Mouse (Mus musculus): Measurements from ENCODE around the gene Slc25a13. TPM values are rescaled to one million over a fixed set of nuclear protein-coding genes. Genes with fewer than 3 reads are reported as not detected.

The Slc25a13 gene
- polyA plus RNA-seq, 1 experiment from 2014 or later, result 35.8 TPM

DNA sequence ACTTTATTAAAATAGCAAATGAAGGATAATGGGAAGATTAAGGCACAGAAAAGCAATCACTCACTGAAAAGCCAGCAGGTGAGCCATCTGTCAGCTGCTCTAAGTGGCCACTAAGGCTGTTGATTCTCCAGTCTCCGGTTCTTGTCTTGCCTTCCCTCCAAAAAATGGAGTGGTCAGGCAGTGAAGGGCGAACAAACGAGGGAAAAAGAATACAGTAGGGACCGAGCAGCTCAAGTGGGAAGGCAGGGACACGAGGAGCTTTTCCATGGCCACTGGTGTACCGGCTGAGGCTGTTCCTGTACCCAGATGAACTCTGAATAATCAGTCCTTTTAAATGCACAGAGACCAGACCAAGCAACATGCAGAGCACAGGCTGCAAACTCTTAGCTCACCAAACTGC is 54.8 kb downstream of the Slc25a13 start:
- Histone ChIP-seq H3K4me3 (replicated peaks) (no peak overlapping the region), H3K27me3 (replicated peaks) (no peaks in the 10 kb centered on the region), H3K4me2 (no peak overlapping the region), H3K4me1 (0 out of 2 replicates have a peak, but pooled peaks cover 2% of the 10 kb centered on the region), H3K27ac (no peak overlapping the region), H3K36me3 (no peaks in the 10 kb centered on the region), H3K9me3 (no peaks in the 10 kb centered on the region), H3K9ac (no peak overlapping the region)
- no peak for ATAC-seq (ENCODE audit: insufficient read depth, low FRiP score, low read depth)
- WGBS, result 75% methylated on average over 6 of the region's 6 CpGs

- no peak overlapping the region for H3K27ac ChIP-seq
- no peaks in the 10 kb centered on the region for H3K9me3 ChIP-seq
- no peaks in the 10 kb centered on the region for H3K36me3 ChIP-seq
- no peaks in the 10 kb centered on the region for H3K27me3 ChIP-seq (replicated peaks)
- H3K4me3 ChIP-seq (replicated peaks), result no peak overlapping the region
- no peak overlapping the region for H3K4me2 ChIP-seq
- H3K9ac ChIP-seq, result no peak overlapping the region
- 0 out of 2 replicates have a peak, but pooled peaks cover 2% of the 10 kb centered on the region for H3K4me1 ChIP-seq
- 80% methylated on average over 7 of the region's 7 CpGs for WGBS
- no peak for ATAC-seq (ENCODE audit: insufficient read depth, low FRiP score, low read depth)
Observed at GRCm38 (mm10) chr6:6160645-6161426, 56.1 kb downstream of the Slc25a13 start.

DNA sequence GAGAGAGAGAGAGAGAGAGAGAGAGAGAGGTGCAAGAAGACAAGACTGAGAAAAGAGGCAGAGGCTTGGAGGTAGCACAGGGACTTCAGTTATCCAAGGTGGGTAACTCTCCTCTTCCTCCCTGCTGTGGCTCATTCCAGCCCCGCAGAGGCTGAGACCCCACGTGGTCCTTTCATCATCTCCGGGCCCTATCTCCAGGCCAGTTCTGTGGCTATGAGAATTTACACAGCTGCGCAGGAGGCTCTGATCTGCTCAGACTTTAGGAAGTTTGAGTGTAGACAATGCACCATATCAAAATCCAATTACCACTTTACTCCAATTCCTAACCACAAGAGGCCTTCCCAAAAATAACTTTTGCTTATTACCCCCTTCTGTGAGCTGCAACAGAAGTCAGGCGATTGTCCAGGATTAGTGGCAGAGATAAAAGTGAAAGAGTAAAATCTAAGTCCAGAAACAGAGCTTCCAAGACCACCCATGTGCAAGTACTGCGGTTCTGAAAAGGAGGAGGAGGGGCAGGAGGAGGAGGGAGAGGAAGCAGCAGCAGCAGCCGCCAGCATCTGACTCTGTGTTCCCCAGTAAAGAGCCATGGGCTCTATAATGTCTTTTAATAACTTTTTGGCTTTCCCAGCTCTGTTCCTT is 57.6 kb downstream of the Slc25a13 start:
- Histone ChIP-seq H3K9me3 (no peaks in the 10 kb centered on the region), H3K27me3 (replicated peaks) (no peaks in the 10 kb centered on the region), H3K9ac (no peak overlapping the region), H3K4me3 (replicated peaks) (no peak overlapping the region), H3K4me1 (0 out of 2 replicates have a peak, but pooled peaks cover 2% of the 10 kb centered on the region), H3K4me2 (no peak overlapping the region; the same call in 1 of the 2 replicates), H3K36me3 (no peaks in the 10 kb centered on the region), H3K27ac (peak overlapping the region; percentile 44; the same call in 1 of the 2 replicates)
- ATAC-seq (ENCODE audit: insufficient read depth, low FRiP score, low read depth), result peak; percentile 72; the same call in 1 of the 2 replicates
- 26% methylated on average over 7 of the region's 7 CpGs for WGBS

DNA sequence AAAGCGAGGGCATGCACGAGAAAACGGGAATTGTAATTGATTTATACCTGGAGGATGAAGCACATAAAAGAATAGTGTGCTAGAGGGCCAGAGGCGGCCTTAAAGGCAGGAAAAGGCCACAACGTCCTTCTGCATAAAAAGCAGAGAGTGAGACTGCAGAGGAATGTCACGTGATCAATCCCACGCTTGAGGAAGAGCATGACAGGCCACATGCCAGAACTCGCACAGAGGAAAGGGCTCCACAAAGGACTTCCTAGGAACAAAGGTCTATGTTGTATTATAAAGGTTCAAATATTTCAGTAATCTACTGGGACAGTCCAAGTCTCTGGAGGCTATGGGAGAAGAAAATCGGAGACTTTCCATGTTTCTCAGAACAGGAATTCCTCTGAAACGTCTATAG is 63.5 kb downstream of the Slc25a13 start:
- WGBS, result 61% methylated on average over 10 of the region's 10 CpGs
- Histone ChIP-seq H3K4me1 (no peaks in the 10 kb centered on the region), H3K27me3 (replicated peaks) (no peaks in the 10 kb centered on the region), H3K9me3 (no peaks in the 10 kb centered on the region), H3K4me2 (no peak overlapping the region), H3K9ac (no peak overlapping the region), H3K4me3 (replicated peaks) (no peak overlapping the region), H3K36me3 (no peaks in the 10 kb centered on the region), H3K27ac (no peak overlapping the region)
- ATAC-seq (ENCODE audit: insufficient read depth, low FRiP score, low read depth), result no peak

DNA sequence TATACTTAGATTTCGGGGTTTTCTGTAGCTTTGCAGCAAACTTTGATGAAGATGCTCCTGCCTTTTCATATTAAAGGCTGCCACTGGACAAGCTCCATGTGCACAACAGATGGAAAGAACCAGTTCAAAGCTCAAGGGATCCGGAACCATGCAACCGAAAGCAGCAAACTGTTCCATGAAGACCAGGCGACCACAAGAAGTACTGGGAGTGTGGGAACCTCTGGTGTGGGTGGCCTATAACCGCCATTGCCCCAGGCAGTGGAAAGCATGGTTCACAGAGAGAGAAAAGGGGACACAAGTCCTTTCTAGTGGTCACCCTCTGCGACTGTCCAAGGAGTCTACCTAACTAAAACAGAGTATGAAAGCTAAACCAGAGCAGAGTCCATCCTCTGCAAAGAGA is 66.2 kb downstream of the Slc25a13 start:
- H3K27ac ChIP-seq, result no peak overlapping the region
- no peak overlapping the region for H3K4me3 ChIP-seq (replicated peaks)
- ATAC-seq (ENCODE audit: insufficient read depth, low FRiP score, low read depth), result no peak
- H3K36me3 ChIP-seq, result no peaks in the 10 kb centered on the region
- H3K9ac ChIP-seq, result no peak overlapping the region
- H3K27me3 ChIP-seq (replicated peaks), result no peaks in the 10 kb centered on the region
- H3K9me3 ChIP-seq, result no peaks in the 10 kb centered on the region
- no peaks in the 10 kb centered on the region for H3K4me1 ChIP-seq
- 94% methylated on average over 6 of the region's 6 CpGs for WGBS
- H3K4me2 ChIP-seq, result no peak overlapping the region

- 52% methylated on average over 2 of the region's 2 CpGs for WGBS
- H3K4me3 ChIP-seq (replicated peaks), result no peak overlapping the region
- H3K9ac ChIP-seq, result no peak overlapping the region
- no peaks in the 10 kb centered on the region for H3K27me3 ChIP-seq (replicated peaks)
- ATAC-seq (ENCODE audit: insufficient read depth, low FRiP score, low read depth), result peak; percentile 74; the same call in 1 of the 2 replicates
- no peaks in the 10 kb centered on the region for H3K4me1 ChIP-seq
- no peak overlapping the region for H3K27ac ChIP-seq
- no peaks in the 10 kb centered on the region for H3K9me3 ChIP-seq
- no peak overlapping the region for H3K4me2 ChIP-seq
- no peaks in the 10 kb centered on the region for H3K36me3 ChIP-seq
Observed at GRCm38 (mm10) chr6:6149751-6150150, 67.2 kb downstream of the Slc25a13 start.

DNA sequence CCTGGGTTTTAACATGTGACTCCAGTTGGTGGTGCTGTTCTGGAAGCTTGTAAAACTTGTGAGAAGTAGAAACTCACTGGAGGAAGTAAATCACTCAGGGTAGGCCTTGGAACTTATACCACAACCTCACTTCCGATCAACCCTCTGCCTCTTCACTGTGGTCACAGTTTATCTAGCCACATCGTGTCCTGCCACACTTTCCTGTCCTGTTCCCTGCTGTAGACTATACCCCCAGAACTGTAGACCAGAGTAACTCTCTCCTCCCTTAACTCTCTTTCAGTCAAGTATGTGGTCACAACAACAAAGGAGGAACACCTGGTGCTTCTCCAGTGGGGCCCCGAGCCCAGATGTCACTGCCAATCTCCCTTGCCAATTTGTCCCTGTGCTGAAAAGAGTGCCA is 67.6 kb downstream of the Slc25a13 start:
- Histone ChIP-seq H3K9ac (no peak overlapping the region), H3K27me3 (replicated peaks) (no peaks in the 10 kb centered on the region), H3K4me3 (replicated peaks) (no peak overlapping the region), H3K9me3 (no peaks in the 10 kb centered on the region), H3K4me1 (no peaks in the 10 kb centered on the region), H3K36me3 (no peaks in the 10 kb centered on the region), H3K27ac (no peak overlapping the region), H3K4me2 (no peak overlapping the region)
- no peak; the same call in 1 of the 2 replicates for ATAC-seq (ENCODE audit: insufficient read depth, low FRiP score, low read depth)
- whole genome bisulfite sequencing, result 77% methylated on average over 3 of the region's 3 CpGs

DNA sequence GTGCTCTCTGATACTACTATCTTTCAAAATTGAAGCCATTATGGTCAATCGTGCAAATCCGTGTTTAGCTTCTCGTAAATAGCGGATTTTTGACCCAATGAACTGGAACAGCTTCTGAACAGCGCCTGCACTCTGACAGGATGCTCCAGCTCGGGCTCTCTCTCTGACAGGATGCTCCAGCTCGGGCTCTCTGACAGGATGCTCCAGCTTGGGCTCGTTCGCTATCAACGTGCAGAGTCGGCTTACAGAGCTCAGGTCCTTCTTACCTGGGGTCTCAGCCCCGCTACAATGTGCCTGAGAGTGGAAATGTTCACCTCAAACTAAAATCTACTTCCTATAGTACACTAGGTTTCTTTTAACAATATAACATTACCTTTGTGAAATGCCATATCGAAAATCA is 71.6 kb downstream of the Slc25a13 start:
- Histone ChIP-seq H3K9me3 (no peaks in the 10 kb centered on the region), H3K4me3 (replicated peaks) (no peak overlapping the region), H3K36me3 (no peaks in the 10 kb centered on the region), H3K9ac (no peak overlapping the region), H3K27me3 (replicated peaks) (no peaks in the 10 kb centered on the region), H3K4me1 (no peaks in the 10 kb centered on the region), H3K27ac (no peak overlapping the region), H3K4me2 (no peak overlapping the region)
- 74% methylated on average over 13 of the region's 13 CpGs for WGBS
- no peak for ATAC-seq (ENCODE audit: insufficient read depth, low FRiP score, low read depth)

GRCm38 (mm10) chr6:6143525-6143924 is 73.4 kb downstream of the Slc25a13 start:
- Histone ChIP-seq H3K36me3 (no peaks in the 10 kb centered on the region), H3K27ac (no peak overlapping the region), H3K4me3 (replicated peaks) (no peak overlapping the region), H3K9me3 (no peaks in the 10 kb centered on the region), H3K4me1 (no peaks in the 10 kb centered on the region), H3K4me2 (no peak overlapping the region), H3K9ac (no peak overlapping the region), H3K27me3 (replicated peaks) (no peaks in the 10 kb centered on the region)
- 32% methylated on average over 7 of the region's 7 CpGs for WGBS
- no peak for ATAC-seq (ENCODE audit: insufficient read depth, low FRiP score, low read depth)

- ATAC-seq (ENCODE audit: insufficient read depth, low FRiP score, low read depth), result no peak
Observed at GRCm38 (mm10) chr6:6140370-6140769, 76.6 kb downstream of the Slc25a13 start.

GRCm38 (mm10) chr6:6139061-6139460 is 77.9 kb downstream of the Slc25a13 start:
- no peaks in the 10 kb centered on the region for H3K27me3 ChIP-seq (replicated peaks)
- no peak overlapping the region for H3K4me3 ChIP-seq (replicated peaks)
- no peaks in the 10 kb centered on the region for H3K9me3 ChIP-seq
- WGBS, result 97% methylated on average over 4 of the region's 5 CpGs
- ATAC-seq (ENCODE audit: insufficient read depth, low FRiP score, low read depth), result no peak
- H3K27ac ChIP-seq, result no peak overlapping the region
- no peak overlapping the region for H3K9ac ChIP-seq
- no peak overlapping the region for H3K4me2 ChIP-seq
- H3K4me1 ChIP-seq, result no peaks in the 10 kb centered on the region
- no peaks in the 10 kb centered on the region for H3K36me3 ChIP-seq

More at GRCm38 (mm10) chr6:6140370-6140769, 76.6 kb downstream of the Slc25a13 start:
- H3K9ac ChIP-seq, result no peak overlapping the region
- WGBS, result 72% methylated on average over 3 of the region's 3 CpGs
- no peak overlapping the region for H3K4me2 ChIP-seq
- no peak overlapping the region for H3K27ac ChIP-seq
- H3K9me3 ChIP-seq, result no peaks in the 10 kb centered on the region
- H3K36me3 ChIP-seq, result no peaks in the 10 kb centered on the region
- H3K4me1 ChIP-seq, result no peaks in the 10 kb centered on the region
- H3K4me3 ChIP-seq (replicated peaks), result no peak overlapping the region
- H3K27me3 ChIP-seq (replicated peaks), result no peaks in the 10 kb centered on the region

DNA sequence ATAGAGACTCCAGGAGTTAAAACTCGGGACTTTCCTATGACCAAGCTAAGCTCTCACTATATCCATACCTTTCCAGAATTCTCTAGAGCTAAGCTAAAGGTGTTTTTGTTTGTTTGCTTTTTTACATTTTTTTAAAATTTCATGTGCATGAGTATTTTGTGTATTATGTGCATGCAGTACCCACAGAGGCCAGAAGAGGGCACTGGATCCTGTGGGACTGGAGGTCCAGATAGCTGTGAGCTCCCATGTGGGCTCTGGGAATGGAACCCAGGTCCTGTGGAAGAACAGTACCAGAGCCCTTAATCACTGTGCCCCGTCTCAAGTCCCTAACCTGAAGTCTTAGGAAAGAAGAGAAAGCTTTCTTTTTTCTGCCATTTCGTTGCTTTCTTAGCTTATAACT is 80.2 kb downstream of the Slc25a13 start:
- Histone ChIP-seq H3K9me3 (no peaks in the 10 kb centered on the region), H3K9ac (no peak overlapping the region)
- 94% methylated on average over 3 of the region's 3 CpGs for WGBS

More for the DNA sequence above, 80.2 kb downstream of the Slc25a13 start:
- ATAC-seq (ENCODE audit: insufficient read depth, low FRiP score, low read depth), result no peak
- Histone ChIP-seq H3K4me3 (replicated peaks) (no peak overlapping the region), H3K4me1 (no peaks in the 10 kb centered on the region), H3K27ac (no peak overlapping the region), H3K36me3 (no peaks in the 10 kb centered on the region), H3K4me2 (no peak overlapping the region), H3K27me3 (replicated peaks) (no peaks in the 10 kb centered on the region)

Data from stomach, embryonic 15.5 days (tissue).